29 mouse cellular contexts compared by ENCODE assay signal in genomic region chr6:32006382-32006781, GRCm38 (mm10). TPM values are rescaled to one million over a fixed set of nuclear protein-coding genes. Genes with fewer than 3 reads are reported as not detected.
DNase-seq lines count a peak whose midpoint lies in the region; ATAC-seq and TF ChIP-seq lines count a peak whose summit lies in the region.
"Had no signal": no experiment of that assay in that cellular context is flagged by ENCODE, and none has a peak within 500 bp of the region (broad histone marks: within the 10 kb centered on the region; RNA-seq: fewer than 3 reads in every experiment).

No protein-coding gene starts in this region.

- peak overlapping the region; percentile 33; the same call in 1 of the 2 replicates for H3K27ac ChIP-seq in layer of hippocampus, adult 2 months
- peak overlapping the region; percentile 10; the same call in 1 of the 2 replicates for H3K27ac ChIP-seq in lung, embryonic 15.5 days
- H3K27ac ChIP-seq: embryonic facial prominence, embryonic 13.5 days; embryonic facial prominence, embryonic 15.5 days; forebrain, embryonic 10.5 days; forebrain, embryonic 12.5 days had no signal

- no peak overlapping the region for H3K4me2 ChIP-seq in lung, embryonic 15.5 days
- H3K4me2 ChIP-seq: embryonic facial prominence, embryonic 13.5 days; embryonic facial prominence, embryonic 15.5 days; forebrain, embryonic 12.5 days had no signal

- no peaks in the 10 kb centered on the region for H3K36me3 ChIP-seq in lung, embryonic 15.5 days
- H3K36me3 ChIP-seq: embryonic facial prominence, embryonic 13.5 days; embryonic facial prominence, embryonic 15.5 days; forebrain, embryonic 10.5 days; forebrain, embryonic 12.5 days had no signal

- H3K9ac ChIP-seq in lung, embryonic 15.5 days: no peak overlapping the region
- H3K9ac ChIP-seq: embryonic facial prominence, embryonic 13.5 days; embryonic facial prominence, embryonic 15.5 days; forebrain, embryonic 12.5 days had no signal

- no peak for DNase-seq in layer of hippocampus, adult 2 months (ENCODE audit: low spot score in 2 of 2)
- DNase-seq in layer of hippocampus, adult 9-11 months: no peak
- no peak for DNase-seq in lung, postnatal 25 days (ENCODE audit: low spot score)
- DNase-seq in lung, postnatal 10 days: peak; percentile 16
- DNase-seq in lung, postnatal 14 days: no peak
- DNase-seq: adrenal gland, adult 2 months; adrenal gland, postnatal 10 days; adrenal gland, postnatal 25 days; cerebellum, adult 11 months; cerebellum, adult 18-20 months; cerebellum, adult 8-10 months; cerebellum, adult 9-11 months; cerebellum, postnatal 14 days; cerebellum, postnatal 36 days; embryo, embryonic 11 days had no signal

- no peaks in the 10 kb centered on the region for H3K4me1 ChIP-seq in lung, embryonic 15.5 days
- H3K4me1 ChIP-seq: embryonic facial prominence, embryonic 13.5 days; embryonic facial prominence, embryonic 15.5 days; forebrain, embryonic 10.5 days; forebrain, embryonic 12.5 days had no signal

- WGBS in lung, embryonic 15.5 days: 52% methylated on average over 6 of the region's 6 CpGs

- ATAC-seq in lung, embryonic 15.5 days (ENCODE audit: borderline replicate concordance, extremely low read depth, low FRiP score, low TSS enrichment): peak; percentile 46; the same call in 1 of the 2 replicates
- ATAC-seq: forebrain, embryonic 14.5 days had no signal

- no peaks in the 10 kb centered on the region for H3K9me3 ChIP-seq in lung, embryonic 15.5 days
- H3K9me3 ChIP-seq: embryonic facial prominence, embryonic 13.5 days; embryonic facial prominence, embryonic 15.5 days; forebrain, embryonic 10.5 days; forebrain, embryonic 12.5 days had no signal

- H3K27me3 ChIP-seq in lung, embryonic 15.5 days: no peaks in the 10 kb centered on the region
- H3K27me3 ChIP-seq: embryonic facial prominence, embryonic 13.5 days; embryonic facial prominence, embryonic 15.5 days; forebrain, embryonic 12.5 days had no signal

- H3K4me3 ChIP-seq in layer of hippocampus, adult 2 months: no peak overlapping the region
- no peak overlapping the region for H3K4me3 ChIP-seq in lung, embryonic 15.5 days
- H3K4me3 ChIP-seq: embryonic facial prominence, embryonic 13.5 days; embryonic facial prominence, embryonic 15.5 days; erythroblast, embryonic 14.5 days; forebrain, embryonic 10.5 days; forebrain, embryonic 12.5 days had no signal

- TF ChIP-seq CTCF in layer of hippocampus, adult 2 months (conservative IDR thresholded peaks at IDR 0.05): no peak

RNA-seq across cellular contexts. Expression of gene 1700012A03Rik, which starts 43.7 kb away (rescaled TPM):
- not detected for total RNA-seq in layer of hippocampus, adult 2 months (2021)
- not detected in 2 replicates for polyA plus RNA-seq in lung, embryonic 15.5 days (2015; fragmentation: Nextera tagmentation; extraction: Ambion mirVana)
- total RNA-seq: adrenal gland, adult 2 months; adrenal gland, postnatal 10 days; adrenal gland, postnatal 25 days; adrenal gland, postnatal 4 days; common myeloid progenitor, adult 5-6 weeks; ES-E14; MEL had no signal
- polyA plus RNA-seq: adrenal gland, adult 2 months; brain, embryonic 14.5 days; C2C12; embryonic facial prominence, embryonic 11.5 days; embryonic facial prominence, embryonic 13.5 days; embryonic facial prominence, embryonic 15.5 days; erythroblast, embryonic 14.5 days; forebrain, embryonic 10.5 days; forebrain, embryonic 12.5 days; forebrain, embryonic 14.5 days had no signal
